Mouse (Mus musculus) thymus, adult 2 months (tissue): ENCODE measurements around the gene Cadps2.

Source experiments
- CTCF ChIP-seq: fragments of 200-500 bp; IDR thresholded peaks from 2 replicates; pipeline ENCODE4 v1.5.1; 2012; ENCODE audit warnings: mild to moderate bottlenecking, control low read depth, low read length, moderate library complexity, borderline replicate concordance; ENCODE audit not compliant: control insufficient read depth, poor library complexity, insufficient read depth; ENCODE audit errors: extremely low read depth
- POLR2A ChIP-seq: fragments of 200-500 bp; IDR thresholded peaks from 2 replicates; pipeline ENCODE4 v1.6.1; 2012; ENCODE audit warnings: mild to moderate bottlenecking, low read length, control low read depth, moderate library complexity; ENCODE audit not compliant: control insufficient read depth, poor library complexity, insufficient read depth; ENCODE audit errors: extremely low read depth

- TF ChIP-seq CTCF (no peak), POLR2A (no peak)
These were observed 131.7 kb downstream of the Cadps2 start for GRCm38 (mm10) chr6:23707506-23707905.
